Mouse (Mus musculus) left cerebral cortex, adult 8-10 months (tissue): ENCODE measurements around the gene Rcn2. TPM values are rescaled to one million over a fixed set of nuclear protein-coding genes. Genes with fewer than 3 reads are reported as not detected.

Experiments used
- DNase-seq, 2 experiments: peaks; one replicate each; pipeline ENCODE4 v3.0.0; 2022; ENCODE audit warnings: low spot score in 2 of 2
- total RNA-seq, 4 experiments: library from RNA; stranded (reverse); gene quantifications; 2 replicates each; pipeline ENCODE4 v1.2.4; 2022

Rcn2 gene
- total RNA-seq, 4 experiments from 2014 or later: 98.4 to 109 (median 102) TPM

DNA sequence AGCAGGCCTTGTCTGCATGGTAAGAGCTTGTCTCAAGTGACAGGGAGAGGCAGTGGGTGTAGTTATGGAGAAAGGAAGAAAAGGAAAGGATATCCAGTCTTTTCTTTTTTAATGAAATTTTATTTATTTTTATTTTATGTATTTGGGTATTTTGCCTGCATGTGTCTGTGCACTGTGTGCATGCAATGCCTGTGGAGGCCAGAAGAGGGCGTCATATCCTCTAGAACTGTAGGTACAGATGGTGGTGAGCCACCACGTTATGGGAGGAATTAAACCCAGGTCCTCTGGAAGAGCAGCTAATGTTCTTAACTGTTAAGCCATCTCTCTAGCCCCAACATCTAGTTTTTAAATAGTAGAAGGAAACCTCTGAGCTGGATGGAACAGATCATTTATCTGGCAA, 50.5 kb downstream of the Rcn2 start:
- no peak for DNase-seq

DNA sequence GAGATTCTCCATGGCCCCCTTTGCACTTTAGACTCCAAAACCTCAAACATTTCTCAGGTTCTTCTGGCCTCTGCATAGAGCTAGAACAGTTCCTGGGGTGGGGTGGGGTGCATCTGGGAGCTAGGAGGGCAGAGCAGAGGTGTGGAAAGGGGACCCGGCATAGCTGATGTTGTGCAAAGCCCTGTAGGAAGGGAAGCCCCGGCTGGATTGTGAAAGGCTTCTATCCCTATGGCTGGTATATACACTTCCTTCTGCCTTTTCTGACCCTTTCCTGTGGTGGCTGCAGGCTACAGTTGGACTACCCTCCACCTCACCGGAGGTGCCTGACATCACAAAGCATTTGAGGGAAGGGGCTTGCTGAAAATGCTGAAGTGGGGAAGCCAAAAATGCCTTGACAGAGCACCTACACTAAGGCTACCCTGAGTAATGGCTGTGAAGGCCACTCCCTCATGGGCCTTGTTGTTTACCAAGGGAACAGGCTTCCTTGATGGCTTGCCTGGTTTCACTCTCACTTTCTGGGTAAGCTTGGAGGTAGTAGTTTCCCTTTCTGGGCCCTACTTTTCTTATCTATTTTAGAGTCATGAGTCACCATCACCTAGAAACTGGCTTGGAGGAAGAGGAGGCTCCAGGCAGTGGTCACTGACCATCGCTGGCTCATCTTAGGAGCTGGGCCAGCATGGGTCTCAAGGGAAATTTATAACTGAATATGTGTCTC, 56.1 kb downstream of the Rcn2 start:
- no peak for DNase-seq

DNA sequence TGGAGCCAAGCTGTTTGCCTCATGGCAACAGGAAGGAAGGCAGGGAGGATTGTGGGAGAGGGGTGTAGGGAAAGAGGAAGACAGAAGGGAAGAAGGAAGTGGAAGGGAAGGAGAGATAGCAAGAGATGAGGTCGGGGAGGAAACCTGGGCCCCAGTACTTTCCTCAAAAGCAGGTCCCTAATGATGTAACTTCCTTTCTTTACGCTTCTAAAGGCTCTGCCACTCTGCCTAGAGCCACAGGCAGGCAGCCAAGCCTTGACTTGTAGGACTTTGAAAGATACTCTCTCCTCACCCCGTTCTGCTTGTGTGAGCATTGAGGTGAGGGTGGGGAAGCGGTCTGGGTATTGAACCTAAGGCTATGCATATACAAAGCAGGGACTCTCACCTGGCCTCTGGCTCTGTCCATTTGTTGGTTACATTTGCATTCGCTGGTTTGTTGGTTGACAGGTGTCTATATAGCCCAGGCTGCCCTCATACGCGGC, 58.4 kb downstream of the Rcn2 start:
- no peak for DNase-seq

DNA sequence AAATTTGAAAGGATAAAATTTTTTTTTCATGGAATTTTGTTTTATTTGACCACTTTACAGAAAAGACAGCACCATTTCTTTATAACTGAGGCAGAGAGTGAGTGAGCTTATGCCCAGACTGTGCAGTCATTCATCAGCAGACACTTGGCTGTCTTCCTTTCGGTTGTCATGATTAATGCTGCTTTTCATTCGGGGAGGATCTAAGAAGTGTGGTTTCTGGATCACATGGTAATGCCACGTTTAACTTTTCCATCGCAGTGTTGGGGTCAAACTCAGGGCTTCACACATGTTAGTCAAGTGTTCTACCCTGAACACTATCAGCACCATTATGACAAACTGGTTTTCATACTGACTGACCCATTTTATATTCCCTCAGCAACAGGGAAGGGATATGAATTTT, 59.4 kb downstream of the Rcn2 start:
- no peak for DNase-seq

DNA sequence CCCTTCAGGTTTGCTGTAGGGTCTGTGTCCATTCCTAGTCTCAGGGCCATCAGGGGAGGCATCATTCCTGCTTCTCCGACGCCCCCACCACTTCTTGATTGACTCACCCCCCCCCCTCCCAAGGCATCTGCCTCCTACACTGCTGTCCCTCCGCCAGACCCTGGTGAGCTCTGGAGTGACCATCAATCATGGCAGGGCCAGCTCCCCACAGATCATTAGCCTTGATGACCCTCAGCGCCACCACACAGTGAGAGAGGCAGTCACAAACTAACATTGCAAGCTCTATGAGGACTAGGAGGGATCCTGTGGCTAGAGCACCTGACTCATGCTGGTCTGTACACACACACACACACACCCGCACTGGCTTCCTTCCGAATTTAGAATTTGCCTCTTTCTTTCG, 63.3 kb downstream of the Rcn2 start:
- no peak for DNase-seq

DNA sequence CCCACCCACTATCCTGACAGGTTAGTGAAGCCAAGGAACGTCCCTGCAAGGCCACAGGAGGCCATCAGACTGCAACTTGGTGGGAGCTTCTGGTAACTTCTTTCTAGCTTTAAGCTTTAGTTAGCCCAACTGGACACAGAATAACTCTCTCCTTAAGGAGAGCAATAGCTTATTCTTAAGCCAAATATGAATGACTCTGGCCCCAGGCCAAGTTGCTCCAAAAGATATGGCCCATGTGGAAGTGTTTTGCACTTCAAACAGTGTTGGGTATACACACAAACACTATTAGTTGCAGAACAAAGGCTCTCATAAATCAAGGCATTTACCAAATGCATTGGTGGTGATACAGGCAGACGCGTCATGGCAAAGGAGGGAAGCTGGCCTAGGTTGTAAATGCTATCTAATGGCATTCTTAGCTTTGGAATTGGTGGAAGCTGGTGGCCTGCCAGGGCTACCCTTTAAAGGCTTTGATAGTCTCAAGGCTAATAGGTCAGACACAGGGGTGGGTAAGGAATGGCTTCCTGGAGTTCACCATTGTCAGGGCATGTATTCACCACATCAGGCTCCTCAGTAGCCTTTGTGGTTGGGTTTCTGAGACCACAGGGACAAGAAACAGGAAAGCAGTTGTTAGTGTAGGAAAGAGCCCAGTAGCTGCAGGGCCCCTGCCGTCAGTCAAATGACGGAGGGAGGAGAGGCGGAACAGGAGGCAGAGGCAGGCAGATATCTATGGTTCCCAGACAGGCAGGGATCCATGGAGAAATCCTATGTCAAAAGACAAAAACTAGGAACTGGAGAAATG, 64.8 kb downstream of the Rcn2 start:
- no peak for DNase-seq

DNA sequence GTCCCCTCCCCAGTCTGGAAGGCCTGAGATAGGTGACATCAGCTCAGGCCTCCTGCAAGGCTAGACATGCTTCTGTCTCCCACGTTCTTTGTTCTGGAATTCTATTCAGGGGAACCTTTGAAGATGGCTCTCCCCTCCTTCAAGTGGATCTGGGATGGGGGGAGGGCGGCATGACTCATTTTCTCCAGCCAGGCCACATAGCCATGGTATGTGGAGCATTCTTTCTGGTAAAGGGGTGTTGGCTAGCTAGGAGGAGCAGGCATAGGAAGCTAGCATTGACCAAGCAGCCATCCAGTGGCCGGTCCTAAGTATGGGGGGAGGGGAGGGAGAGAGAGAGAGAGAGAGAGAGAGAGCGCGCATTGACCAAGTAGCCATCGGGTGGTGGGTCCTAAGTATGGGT, 65.9 kb downstream of the Rcn2 start:
- no peak for DNase-seq

DNA sequence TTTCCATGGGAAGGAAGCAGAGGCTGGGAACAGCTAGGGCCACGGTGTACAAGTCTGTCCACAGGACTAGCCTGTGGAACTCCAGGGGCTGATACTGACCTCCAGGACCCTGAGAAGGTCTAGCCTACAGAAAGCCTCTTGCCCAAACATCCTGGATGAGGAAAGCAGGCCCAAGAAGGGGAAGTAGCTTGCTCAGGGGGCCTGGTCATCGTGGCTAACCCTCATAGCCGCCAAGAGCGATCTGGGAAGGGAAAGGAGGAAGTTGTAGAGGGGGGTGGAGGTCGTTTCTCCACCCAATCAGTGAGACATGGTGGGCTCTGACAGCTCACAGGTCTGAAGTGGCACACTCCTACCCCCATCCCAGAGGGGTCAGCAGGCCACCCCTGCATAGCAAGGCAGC, 66.5 kb downstream of the Rcn2 start:
- no peak for DNase-seq

Other genes with a start within 250 kb of the Rcn2 start
- gene Scaper, start 103.7 kb upstream of the Rcn2 start, total RNA-seq: 10 to 100 TPM; 35.7 to 39.0 (median 37.1) TPM
- not detected for gene 4930563M21Rik, start 31.3 kb upstream of the Rcn2 start, total RNA-seq
- 1 to 10 TPM; 2.9 to 3.9 (median 3.2) TPM for gene Pstpip1, start 48.1 kb downstream of the Rcn2 start, total RNA-seq
- 100 to 1,000 TPM; 336 to 345 (median 339) TPM for gene Tspan3, start 123.6 kb downstream of the Rcn2 start, total RNA-seq